Mouse (Mus musculus): ENCODE measurements around the gene E030018B13Rik.

E030018B13Rik gene

GRCm38 (mm10) chr7:63964121-63964520, 47.5 kb downstream of the E030018B13Rik start:
- DNase-seq (ENCODE audit: low read depth, low spot score), result no peak

DNA sequence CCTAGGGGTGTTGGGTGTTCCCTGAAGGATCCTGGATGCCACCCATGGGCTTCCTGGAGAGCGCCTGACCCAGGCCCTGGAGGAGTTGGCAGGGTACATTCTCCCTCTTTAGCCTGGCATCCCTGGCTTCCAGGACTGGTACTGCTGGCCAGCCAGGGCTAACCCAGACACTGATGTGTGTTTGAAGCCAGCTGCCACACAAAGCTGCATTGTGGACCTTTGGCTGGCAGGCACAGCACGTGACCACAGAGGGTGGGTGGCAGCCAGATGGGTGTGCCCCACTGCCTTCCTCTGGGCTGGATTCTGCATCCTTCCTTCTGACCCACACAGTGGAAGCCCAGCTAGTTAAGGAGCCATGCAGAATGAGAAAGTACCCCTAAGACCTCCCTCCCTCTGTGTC, 48.5 kb downstream of the E030018B13Rik start:
- DNase-seq (ENCODE audit: low read depth, low spot score), result no peak

DNA sequence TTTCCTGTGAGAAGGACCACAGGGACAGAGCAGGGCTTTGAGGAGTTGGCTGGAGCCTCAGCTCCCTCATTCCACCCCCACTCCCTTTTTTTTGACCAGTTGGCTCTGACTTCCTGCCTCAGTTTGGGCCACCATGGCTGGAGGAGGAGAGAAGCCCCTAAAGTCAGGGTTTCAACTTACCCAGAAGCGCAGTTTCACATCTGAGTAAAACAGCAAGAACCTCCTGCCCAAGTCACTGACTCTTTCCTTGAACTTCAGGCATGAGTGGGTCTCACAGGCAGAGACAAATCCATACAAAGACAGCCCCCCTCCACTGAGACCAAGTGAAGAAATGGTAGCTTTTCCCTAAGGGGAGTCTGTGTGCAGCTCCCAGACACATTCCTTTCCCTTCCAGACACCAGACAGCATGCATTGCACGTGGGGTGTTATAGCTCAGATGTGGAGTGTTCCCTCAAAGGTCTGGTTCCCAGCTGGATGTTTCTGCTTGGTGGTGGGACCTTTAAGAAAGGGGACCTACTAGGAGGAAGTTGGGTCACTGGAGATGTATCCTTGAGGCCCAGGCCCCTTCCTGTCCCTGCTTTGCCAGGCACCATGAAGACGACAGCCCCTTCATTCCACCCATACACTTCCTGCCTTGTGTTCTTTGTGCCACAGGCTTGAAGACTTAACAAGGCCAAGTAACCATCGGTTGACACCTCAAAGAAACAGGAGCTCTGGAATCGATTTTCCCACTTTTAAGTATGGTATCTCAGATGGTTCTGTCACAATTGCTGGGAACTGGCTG, 49.2 kb downstream of the E030018B13Rik start:
- no peak for DNase-seq (ENCODE audit: low read depth, low spot score)

DNA sequence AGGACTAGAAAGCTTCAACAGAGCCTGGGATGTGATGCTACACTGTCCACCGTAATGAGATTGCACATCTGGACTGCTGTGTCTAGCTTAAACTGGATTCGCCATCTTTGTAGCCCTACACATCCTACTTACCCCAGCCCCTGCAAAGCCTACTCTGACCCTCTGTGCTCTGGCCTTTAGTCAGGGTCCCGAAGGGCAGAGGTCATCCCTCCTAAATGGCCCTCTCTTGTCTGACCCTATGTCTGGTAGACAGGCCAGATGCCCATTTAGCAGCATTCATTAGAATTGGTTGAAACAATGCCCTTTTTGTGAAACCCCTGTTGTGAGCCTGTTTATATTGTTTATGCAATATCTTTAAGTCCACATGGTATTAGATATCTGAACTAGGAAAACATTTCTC, 53.3 kb downstream of the E030018B13Rik start:
- no peak for DNase-seq (ENCODE audit: low read depth, low spot score)

Measured in ES-CJ7 (cell line).